Mouse (Mus musculus): ENCODE measurements around the gene Tex22. TPM values are rescaled to one million over a fixed set of nuclear protein-coding genes. Genes with fewer than 3 reads are reported as not detected.
A peak's percentile ranks its signal among the peaks of the same experiment; 100 is the strongest.

Tex22 gene
- polyA plus RNA-seq, 1 experiment from 2014 or later, result 0.20 TPM

DNA sequence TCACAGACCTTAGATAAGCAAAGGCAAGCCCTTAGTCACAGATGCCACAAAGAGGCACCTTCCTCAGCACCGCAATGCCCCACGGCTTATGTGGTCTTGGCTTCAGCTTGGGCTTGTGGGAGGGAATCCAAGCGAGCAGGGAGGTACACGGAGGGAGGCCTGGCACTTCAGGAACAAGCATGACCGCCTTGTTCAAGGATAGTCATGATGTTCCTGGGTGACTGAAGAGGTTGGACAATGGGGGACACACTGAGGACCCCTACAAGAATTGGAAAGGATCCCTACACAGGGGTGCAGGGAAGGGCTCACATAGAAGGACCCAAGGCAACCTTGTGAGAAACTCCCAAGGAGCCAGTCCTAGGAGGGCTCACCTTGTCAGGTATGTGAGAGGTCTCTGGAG lies 22.7 kb downstream of the Tex22 start:
- peak; percentile 12; the same call in 1 of the 2 replicates for ATAC-seq
- Histone ChIP-seq H3K4me3 (replicated peaks) (peak overlapping the region; percentile 96), H3K4me1 (replicated peaks) (peaks cover 42% of the 10 kb centered on the region), H3K4me2 (replicated peaks) (peak overlapping the region; percentile 93), H3K27ac (peak overlapping the region; percentile 84; the same call in 1 of the 2 replicates), H3K36me3 (no peaks in the 10 kb centered on the region), H3K27me3 (no peaks in the 10 kb centered on the region), H3K9ac (replicated peaks) (peak overlapping the region; percentile 99), H3K9me3 (no peaks in the 10 kb centered on the region)
- 83% methylated on average over 5 of the region's 5 CpGs for WGBS

DNA sequence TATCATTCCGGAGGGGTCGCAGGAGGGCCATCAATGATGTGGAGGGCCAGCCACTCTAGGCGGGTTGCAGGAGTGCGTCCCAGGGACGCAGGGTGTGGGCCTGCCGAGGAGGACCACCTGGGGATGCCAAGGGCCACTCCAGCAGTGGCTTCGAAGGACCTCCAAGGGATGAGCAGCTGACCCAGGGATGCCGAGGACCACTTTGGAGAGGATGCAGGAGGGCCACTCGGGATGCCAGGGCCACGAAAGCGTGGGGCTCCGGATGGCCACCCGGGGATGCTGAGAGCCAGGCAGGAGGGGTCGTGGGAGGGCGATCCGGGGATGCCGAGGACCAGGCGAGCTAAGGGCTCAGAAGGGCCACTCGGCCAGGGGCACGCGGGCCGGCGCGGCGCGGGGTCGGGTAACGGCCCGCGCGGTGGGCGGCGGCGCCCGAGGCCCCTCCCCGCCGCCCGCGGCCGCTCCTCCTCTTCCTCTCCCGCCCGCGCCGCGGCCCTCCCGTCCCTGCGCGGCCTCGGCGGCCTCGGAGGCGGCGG lies 23.5 kb downstream of the Tex22 start, which contains the start of gene Mta1:
Gene Mta1 (plus strand): TSS at position 530 of the 533 bp plus-strand sequence.
- Histone ChIP-seq H3K4me1 (replicated peaks) (peaks cover 44% of the 10 kb centered on the region), H3K36me3 (no peaks in the 10 kb centered on the region), H3K9me3 (no peaks in the 10 kb centered on the region), H3K27me3 (no peaks in the 10 kb centered on the region), H3K4me3 (replicated peaks) (peak within 1 kb of the TSS; percentile 96), H3K9ac (replicated peaks) (peak within 1 kb of the TSS; percentile 99), H3K4me2 (replicated peaks) (peak within 1 kb of the TSS; percentile 93), H3K27ac (peak within 1 kb of the TSS; percentile 84)
- 2% methylated on average over 26 of the region's 53 CpGs for WGBS
- ATAC-seq, result peak; percentile 78

DNA sequence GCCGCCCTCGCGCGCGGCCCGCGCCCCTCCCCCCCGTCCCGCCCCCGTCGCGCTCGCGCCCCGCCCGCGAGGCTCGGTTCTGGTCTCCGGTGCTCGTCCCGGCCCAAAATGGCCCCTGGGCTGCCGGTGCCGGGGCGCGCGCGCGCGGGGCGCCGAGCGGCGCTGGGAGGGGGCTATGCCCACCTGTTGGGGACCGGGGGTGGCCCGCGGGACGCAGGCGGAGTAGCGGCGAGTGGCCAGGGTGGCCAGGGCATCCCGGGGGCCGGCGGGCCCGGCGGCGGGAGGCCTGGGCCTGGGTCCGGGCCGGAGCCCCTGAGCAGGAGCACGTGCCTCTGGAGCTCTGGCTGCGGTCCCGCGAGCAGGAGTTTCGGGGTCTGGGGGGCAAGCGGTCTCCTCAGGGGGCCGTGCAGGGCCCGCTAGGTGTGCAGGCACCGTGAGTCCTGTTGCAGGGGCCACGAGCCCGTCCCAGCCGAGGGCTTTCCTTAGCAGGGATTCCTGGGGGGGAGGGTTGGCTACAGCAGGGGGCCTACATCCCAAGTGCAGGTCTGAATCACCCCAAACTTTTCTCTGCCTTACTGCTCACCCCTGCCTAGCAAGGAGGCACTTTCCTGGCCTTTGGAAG lies 24.3 kb downstream of the Tex22 start:
- under 1% methylated on average over 37 of the region's 60 CpGs for WGBS
- Histone ChIP-seq H3K4me3 (replicated peaks) (peak overlapping the region; percentile 96), H3K9me3 (no peaks in the 10 kb centered on the region), H3K27ac (peak overlapping the region; percentile 77), H3K9ac (replicated peaks) (peak overlapping the region; percentile 99), H3K4me1 (replicated peaks) (peaks cover 52% of the 10 kb centered on the region), H3K4me2 (replicated peaks) (peak overlapping the region; percentile 93), H3K27me3 (no peaks in the 10 kb centered on the region), H3K36me3 (no peaks in the 10 kb centered on the region)
- ATAC-seq, result peak; percentile 15

DNA sequence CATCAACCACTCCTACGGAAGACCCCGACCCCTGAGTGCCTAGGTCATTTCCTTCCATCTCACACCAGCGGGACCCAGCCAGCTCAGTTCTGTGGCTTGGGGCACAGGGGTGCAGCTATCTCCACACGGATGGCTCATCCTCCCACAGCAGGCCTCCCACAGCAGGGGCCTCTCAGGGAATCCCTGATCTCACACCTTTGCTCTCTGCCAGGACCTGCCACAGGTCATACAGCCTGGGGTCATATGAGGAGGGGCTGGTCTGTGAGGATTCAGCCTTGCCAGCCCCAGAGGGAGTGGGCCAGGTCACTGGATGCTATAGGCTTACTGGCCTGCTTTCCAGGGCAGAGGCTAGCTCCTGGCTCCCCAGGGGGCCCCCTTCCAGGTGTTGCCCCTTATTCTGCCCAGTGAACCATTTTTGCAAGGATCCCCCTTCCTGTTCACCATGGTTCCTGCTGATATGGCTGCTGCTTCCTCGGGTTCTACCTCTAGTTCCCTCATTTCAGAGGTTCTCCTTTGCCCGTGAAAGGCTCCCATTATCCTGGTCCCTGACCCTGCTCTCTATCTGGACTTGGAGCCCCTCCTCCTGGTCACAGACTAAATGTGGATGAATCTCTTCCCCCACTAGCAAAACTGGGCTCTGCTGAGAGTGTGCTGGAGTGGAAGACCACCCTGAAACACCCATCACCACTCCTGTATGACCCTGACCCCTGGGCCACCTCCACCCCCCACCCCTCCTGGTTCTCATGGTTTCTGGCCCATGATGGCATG lies 25.4 kb downstream of the Tex22 start:
- no peak for ATAC-seq
- peak overlapping the region; percentile 99 for H3K9ac ChIP-seq (replicated peaks)
- H3K9me3 ChIP-seq, result no peaks in the 10 kb centered on the region
- 41% methylated on average over 6 of the region's 6 CpGs for WGBS
- no peaks in the 10 kb centered on the region for H3K27me3 ChIP-seq
- H3K27ac ChIP-seq, result peak overlapping the region; percentile 15; the same call in 1 of the 2 replicates
- H3K36me3 ChIP-seq, result no peaks in the 10 kb centered on the region
- H3K4me2 ChIP-seq (replicated peaks), result peak overlapping the region; percentile 93
- peaks cover 58% of the 10 kb centered on the region for H3K4me1 ChIP-seq (replicated peaks)
- peak overlapping the region; percentile 96 for H3K4me3 ChIP-seq (replicated peaks)

DNA sequence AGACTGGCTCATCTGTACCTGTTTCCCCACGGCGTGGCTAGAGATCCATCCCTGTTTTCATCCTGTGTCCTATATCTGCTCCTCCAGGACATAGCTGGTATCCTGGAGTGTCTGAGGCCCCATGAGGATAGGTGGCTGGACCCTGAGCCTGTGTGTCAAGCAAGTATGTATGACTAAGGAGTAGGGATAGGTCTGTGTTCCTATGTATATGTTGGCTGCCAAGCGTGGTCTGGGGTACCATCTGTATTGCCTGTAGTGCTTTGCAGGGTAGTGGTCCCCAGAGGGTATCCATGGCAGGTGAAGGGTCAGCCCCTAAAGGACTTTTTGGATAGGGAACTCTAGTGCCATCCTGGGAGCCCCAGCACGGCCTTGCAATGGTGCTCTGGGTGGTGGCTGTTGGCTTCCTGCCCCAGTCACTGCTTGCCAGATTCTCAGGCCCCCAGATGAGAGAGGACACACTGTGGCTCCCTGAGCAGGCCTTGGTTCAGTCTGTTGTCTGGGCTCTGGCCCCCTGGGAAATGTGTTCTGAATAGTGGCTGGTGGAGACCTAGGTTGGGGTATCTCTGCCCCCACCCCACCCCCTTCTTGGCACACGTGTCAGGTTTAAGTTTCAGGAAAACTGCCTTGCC lies 26.3 kb downstream of the Tex22 start:
- Histone ChIP-seq H3K4me3 (replicated peaks) (no peak overlapping the region), H3K9ac (replicated peaks) (peak overlapping the region; percentile 11; the same call in 1 of the 2 replicates), H3K27me3 (no peaks in the 10 kb centered on the region), H3K9me3 (peaks cover under 1% of the 10 kb centered on the region; the same call in 1 of the 2 replicates), H3K4me2 (replicated peaks) (peak overlapping the region; percentile 93), H3K36me3 (no peaks in the 10 kb centered on the region), H3K27ac (no peak overlapping the region), H3K4me1 (replicated peaks) (peaks cover 58% of the 10 kb centered on the region)
- ATAC-seq, result no peak
- 87% methylated on average over 5 of the region's 5 CpGs for WGBS

DNA sequence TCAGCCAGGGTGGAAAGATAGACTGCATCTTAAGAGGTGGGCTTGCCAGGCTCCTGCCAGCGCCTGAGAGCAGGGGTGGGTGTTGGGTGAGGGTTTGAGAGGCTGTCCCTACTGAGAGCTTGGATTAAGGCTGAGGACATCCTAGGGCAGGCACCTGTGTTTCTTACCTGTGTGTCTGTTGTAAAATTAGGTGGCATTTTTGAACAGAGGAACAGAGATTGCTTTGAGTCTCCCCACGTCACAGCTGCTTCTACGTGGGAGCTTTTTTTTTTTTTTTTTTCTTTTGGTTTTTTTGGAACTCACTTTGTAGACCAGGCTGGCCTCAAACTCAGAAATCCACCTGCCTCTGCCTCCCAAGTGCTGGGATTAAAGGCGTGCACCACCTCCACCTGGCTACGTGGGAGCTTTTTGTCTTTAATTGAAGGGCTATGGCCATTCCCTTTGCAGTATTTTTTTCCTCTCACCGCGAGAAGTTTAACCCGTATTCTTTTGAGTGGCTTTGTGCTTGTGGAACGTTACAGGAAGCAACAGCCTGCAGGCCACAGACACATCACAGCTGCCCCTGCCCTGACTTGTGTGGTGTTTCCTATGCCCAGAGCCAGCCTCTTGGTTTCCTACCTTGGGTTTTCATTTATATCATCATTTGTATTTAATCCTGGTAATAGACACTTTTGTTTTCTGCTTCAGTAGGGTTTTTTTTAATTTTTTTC lies 27.1 kb downstream of the Tex22 start:
- 0 out of 2 replicates have a peak overlapping the region, but pooled peaks have one; percentile 11 for H3K9ac ChIP-seq (replicated peaks)
- H3K27me3 ChIP-seq, result no peaks in the 10 kb centered on the region
- WGBS, result 85% methylated on average over 9 of the region's 9 CpGs
- H3K27ac ChIP-seq, result no peak overlapping the region
- no peak overlapping the region for H3K4me2 ChIP-seq (replicated peaks)
- peaks cover 58% of the 10 kb centered on the region for H3K4me1 ChIP-seq (replicated peaks)
- peaks cover 3% of the 10 kb centered on the region; the same call in 1 of the 2 replicates for H3K9me3 ChIP-seq
- no peaks in the 10 kb centered on the region for H3K36me3 ChIP-seq
- no peak for ATAC-seq
- no peak overlapping the region for H3K4me3 ChIP-seq (replicated peaks)

DNA sequence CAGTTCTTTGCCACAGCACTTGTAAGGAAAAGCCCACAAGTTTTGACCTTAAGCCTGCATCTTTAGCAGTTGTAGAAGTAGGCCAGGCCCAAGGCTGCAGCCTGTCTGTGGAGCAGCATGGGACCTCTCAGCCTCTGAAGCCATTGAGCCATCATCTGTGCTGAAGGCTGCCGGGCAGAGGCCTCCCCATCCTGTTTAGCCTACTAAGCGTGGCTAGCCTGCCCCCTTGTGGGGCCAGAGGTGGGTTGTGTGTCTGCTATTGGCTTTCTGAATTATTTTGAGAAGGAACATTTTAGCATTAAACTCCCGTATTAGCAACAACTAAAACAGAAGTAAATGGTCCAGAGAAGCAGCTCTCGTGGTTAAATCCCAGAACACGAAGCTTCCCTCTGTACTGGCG lies 28.2 kb downstream of the Tex22 start:
- H3K36me3 ChIP-seq, result no peaks in the 10 kb centered on the region
- peaks cover 51% of the 10 kb centered on the region for H3K4me1 ChIP-seq (replicated peaks)
- H3K9me3 ChIP-seq, result peaks cover 3% of the 10 kb centered on the region; the same call in 1 of the 2 replicates
- 62% methylated on average over 6 of the region's 6 CpGs for WGBS
- ATAC-seq, result peak; percentile 37; the same call in 1 of the 2 replicates
- no peak overlapping the region for H3K9ac ChIP-seq (replicated peaks)
- no peaks in the 10 kb centered on the region for H3K27me3 ChIP-seq
- H3K27ac ChIP-seq, result no peak overlapping the region
- H3K4me2 ChIP-seq (replicated peaks), result no peak overlapping the region
- no peak overlapping the region for H3K4me3 ChIP-seq (replicated peaks)

DNA sequence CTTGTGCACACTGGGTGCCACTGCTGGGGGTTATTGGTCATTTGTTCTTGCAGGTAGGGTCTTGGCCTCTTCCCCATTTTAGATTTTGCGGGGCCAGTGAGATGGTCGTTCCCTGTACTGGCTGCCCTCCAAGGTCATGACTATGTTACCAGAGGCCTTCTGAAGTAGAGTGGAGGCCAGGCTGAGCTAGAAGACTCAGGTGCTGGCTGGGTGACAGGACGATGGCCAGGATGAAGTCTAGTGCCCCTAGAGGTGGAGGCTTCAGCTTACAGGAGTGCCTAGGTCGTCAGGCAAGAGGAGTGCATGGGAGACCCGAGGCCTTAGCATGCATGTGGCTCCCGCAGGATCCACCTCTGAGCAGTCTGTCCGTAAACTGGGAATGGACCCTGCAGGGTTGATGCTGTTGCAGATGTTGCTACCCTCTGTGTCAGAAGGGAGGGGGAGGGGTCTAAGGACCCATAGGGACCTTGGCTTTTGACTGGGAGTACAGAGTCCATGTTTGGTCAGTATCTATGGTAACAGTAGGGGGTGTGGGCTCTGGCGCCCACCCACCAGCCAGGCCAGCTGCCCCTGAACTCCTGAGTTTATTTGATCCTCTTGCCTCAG lies 29.6 kb downstream of the Tex22 start:
- Histone ChIP-seq H3K9ac (replicated peaks) (no peak overlapping the region), H3K36me3 (no peaks in the 10 kb centered on the region), H3K9me3 (peaks cover 3% of the 10 kb centered on the region; the same call in 1 of the 2 replicates)

DNA sequence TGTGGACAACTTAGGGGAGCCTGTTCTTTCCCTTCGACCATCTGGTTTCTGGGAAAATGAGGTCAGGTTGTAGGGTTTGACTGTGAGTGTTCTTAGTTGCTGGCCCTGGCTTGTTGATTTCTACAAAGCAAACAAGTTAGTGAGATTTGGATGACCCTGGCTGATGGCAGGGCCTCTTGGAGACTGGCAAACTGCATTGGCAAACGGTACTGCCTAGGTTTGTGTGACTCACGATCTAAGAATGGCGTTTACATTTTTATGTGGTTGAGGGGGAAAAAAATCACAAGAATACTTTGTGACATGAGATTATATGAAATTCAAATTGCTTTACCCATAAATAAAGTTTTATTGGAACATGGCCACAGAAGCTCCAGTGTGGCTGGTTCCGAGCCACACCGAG lies 32.1 kb downstream of the Tex22 start:
- H3K9ac ChIP-seq (replicated peaks), result no peak overlapping the region

More for the DNA sequence above, 29.6 kb downstream of the Tex22 start:
- H3K27ac ChIP-seq, result no peak overlapping the region
- no peaks in the 10 kb centered on the region for H3K27me3 ChIP-seq
- H3K4me1 ChIP-seq (replicated peaks), result peaks cover 44% of the 10 kb centered on the region
- WGBS, result 87% methylated on average over 8 of the region's 8 CpGs
- H3K4me2 ChIP-seq (replicated peaks), result no peak overlapping the region
- ATAC-seq, result no peak
- H3K4me3 ChIP-seq (replicated peaks), result no peak overlapping the region

DNA sequence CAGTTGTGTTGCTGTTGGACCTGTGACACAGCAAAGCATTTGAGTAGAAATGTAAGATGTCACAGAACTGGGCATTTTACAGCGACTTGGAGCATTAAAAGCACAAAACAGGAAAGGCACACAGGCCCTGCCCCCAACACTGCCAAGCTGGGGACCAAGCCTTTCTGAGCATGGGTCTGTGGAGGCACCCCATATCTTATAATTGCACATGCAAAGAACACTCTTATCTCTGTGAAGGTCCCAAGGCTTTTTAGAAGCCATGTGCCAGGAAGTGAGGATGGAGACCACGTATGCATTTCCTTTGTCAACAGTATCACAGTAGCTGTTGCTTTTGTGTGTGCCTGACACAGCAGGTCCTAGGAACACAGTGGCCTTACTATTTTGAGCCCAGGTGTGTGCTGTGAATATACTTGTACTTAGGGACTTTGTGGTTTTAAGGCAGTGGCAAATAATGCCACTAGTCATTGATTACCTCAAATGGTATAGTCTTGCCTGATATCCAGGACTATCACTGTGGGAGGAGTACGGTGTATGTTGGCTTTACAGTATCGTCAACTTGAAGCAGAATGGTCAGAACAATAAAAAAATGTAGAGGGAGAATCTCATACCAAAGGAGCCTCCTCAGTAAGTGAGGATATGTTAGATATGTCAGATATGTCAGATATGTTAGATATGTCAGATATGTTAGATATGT lies 33.3 kb downstream of the Tex22 start:
- H3K9me3 ChIP-seq, result peaks cover 3% of the 10 kb centered on the region; the same call in 1 of the 2 replicates
- peaks cover 6% of the 10 kb centered on the region; the same call in 1 of the 2 replicates for H3K36me3 ChIP-seq
- no peaks in the 10 kb centered on the region for H3K27me3 ChIP-seq
- H3K4me1 ChIP-seq (replicated peaks), result peaks cover 26% of the 10 kb centered on the region
- H3K9ac ChIP-seq (replicated peaks), result no peak overlapping the region
- no peak overlapping the region for H3K4me3 ChIP-seq (replicated peaks)
- H3K4me2 ChIP-seq (replicated peaks), result no peak overlapping the region
- whole genome bisulfite sequencing, result 86% methylated on average over 4 of the region's 4 CpGs
- ATAC-seq, result no peak
- no peak overlapping the region for H3K27ac ChIP-seq

More for the DNA sequence above, 32.1 kb downstream of the Tex22 start:
- ATAC-seq, result no peak
- no peak overlapping the region for H3K4me2 ChIP-seq (replicated peaks)
- H3K4me3 ChIP-seq (replicated peaks), result no peak overlapping the region
- 90% methylated on average over 6 of the region's 6 CpGs for WGBS
- no peak overlapping the region for H3K27ac ChIP-seq
- H3K4me1 ChIP-seq (replicated peaks), result peaks cover 30% of the 10 kb centered on the region
- H3K9me3 ChIP-seq, result peaks cover 3% of the 10 kb centered on the region; the same call in 1 of the 2 replicates
- no peaks in the 10 kb centered on the region for H3K27me3 ChIP-seq
- H3K36me3 ChIP-seq, result no peaks in the 10 kb centered on the region

Measured in midbrain, embryonic 13.5 days (tissue).